Mouse (Mus musculus) embryonic facial prominence, embryonic 12.5 days (tissue): ENCODE data around the gene Ldlrad3. TPM values are rescaled to one million over a fixed set of nuclear protein-coding genes. Genes with fewer than 3 reads are reported as not detected.

Experiments
- ATAC-seq: fragments of 200-750 bp; cut with Nextera tagmentation; 2 replicates; pipeline ENCODE4 v1.8.0; 2017; ENCODE audit not compliant: insufficient number of reproducible peaks, insufficient read depth, low FRiP score, low TSS enrichment
- H3K27ac ChIP-seq: fragments of 300-500 bp; sonication (generic); 2 replicates; pipeline ENCODE4 v1.5.1; 2016; ENCODE audit warnings: mild to moderate bottlenecking
- H3K27me3 ChIP-seq: fragments of 300-500 bp; sonication (generic); 2 replicates; pipeline ENCODE4 v1.6.1; 2016; ENCODE audit warnings: mild to moderate bottlenecking, moderate library complexity
- H3K36me3 ChIP-seq: fragments of 300-500 bp; sonication (generic); 2 replicates; pipeline ENCODE4 v1.6.1; 2016; ENCODE audit warnings: mild to moderate bottlenecking
- H3K4me1 ChIP-seq: fragments of 300-500 bp; sonication (generic); 2 replicates; pipeline ENCODE4 v1.6.1; 2016
- H3K4me2 ChIP-seq: fragments of 300-500 bp; sonication (generic); replicated peaks from 2 replicates; pipeline ENCODE4 v1.6.1; 2016; ENCODE audit warnings: mild to moderate bottlenecking, moderate library complexity
- H3K4me3 ChIP-seq: fragments of 300-500 bp; sonication (generic); 2 replicates; pipeline ENCODE4 v1.5.1; 2016; ENCODE audit warnings: mild to moderate bottlenecking
- H3K9ac ChIP-seq: fragments of 300-500 bp; sonication (generic); 2 replicates; pipeline ENCODE4 v1.6.1; 2016; ENCODE audit warnings: mild to moderate bottlenecking, moderate library complexity
- H3K9me3 ChIP-seq: fragments of 300-500 bp; sonication (generic); 2 replicates; pipeline ENCODE4 v1.6.1; 2016; ENCODE audit warnings: mild to moderate bottlenecking, moderate library complexity
- WGBS: fragments of 180-500 bp; shearing (Covaris S2); methylation state at CpG from one replicate; pipeline ENCODE4 v1.1.7; 2016; 5-methylcytosine and 5-hydroxymethylcytosine counted together
- polyA plus RNA-seq: library from polyadenylated mRNA; unstranded; fragments of >200 nt; fragmentation: Nextera tagmentation; extraction: Ambion mirVana; gene quantifications from 2 replicates; pipeline ENCODE4 v1.2.1, GENCODE M21; 2016

Ldlrad3 gene
- polyA plus RNA-seq, result 55.2 and 55.7 TPM in 2 replicates

DNA sequence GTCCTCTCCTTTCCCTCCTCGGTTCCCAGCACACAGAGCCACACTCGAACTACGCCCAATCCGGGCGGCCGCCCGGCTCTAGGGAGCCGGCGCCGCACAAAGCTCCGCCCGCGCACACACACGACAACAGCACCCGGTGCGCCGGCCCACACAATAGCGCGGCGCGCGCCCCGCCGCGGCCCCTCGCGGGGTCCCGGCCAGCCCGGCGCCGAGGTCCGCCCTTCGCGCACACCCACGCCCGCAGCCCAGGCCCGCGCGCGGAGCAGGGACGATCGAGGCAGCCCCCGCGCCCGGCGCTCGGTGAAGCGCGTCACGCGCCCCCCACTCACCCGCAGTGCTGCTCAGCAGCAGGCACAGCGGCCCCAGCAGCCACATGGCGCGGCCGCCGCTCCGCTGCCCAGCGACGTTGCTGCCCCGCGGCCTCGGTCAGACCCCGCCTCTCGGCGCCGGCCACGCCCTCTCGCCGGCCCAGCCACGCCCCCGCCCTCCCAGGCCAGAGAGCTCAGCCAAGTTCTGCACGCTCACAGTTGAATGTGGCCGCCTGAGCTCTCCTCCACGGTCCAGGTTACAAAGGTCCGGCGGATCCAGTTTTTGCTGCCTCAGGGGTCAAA lies at the start of gene Ldlrad3:
TSS of gene Ldlrad3 (minus strand) at position 435 of the 611 bp plus-strand sequence.
- peak within 1 kb of the TSS; percentile 78 for H3K4me2 ChIP-seq
- under 1% methylated on average over 71 of the region's 77 CpGs for WGBS
- peak within 1 kb of the TSS; percentile 76 for H3K4me3 ChIP-seq
- H3K4me1 ChIP-seq, result peaks cover 23% of the 10 kb centered on the region
- H3K36me3 ChIP-seq, result no peaks in the 10 kb centered on the region
- H3K27ac ChIP-seq, result peak within 1 kb of the TSS; percentile 87
- no peaks in the 10 kb centered on the region for H3K27me3 ChIP-seq
- no peaks in the 10 kb centered on the region for H3K9me3 ChIP-seq
- ATAC-seq, result peak; percentile 95
- peak within 1 kb of the TSS; percentile 80 for H3K9ac ChIP-seq

DNA sequence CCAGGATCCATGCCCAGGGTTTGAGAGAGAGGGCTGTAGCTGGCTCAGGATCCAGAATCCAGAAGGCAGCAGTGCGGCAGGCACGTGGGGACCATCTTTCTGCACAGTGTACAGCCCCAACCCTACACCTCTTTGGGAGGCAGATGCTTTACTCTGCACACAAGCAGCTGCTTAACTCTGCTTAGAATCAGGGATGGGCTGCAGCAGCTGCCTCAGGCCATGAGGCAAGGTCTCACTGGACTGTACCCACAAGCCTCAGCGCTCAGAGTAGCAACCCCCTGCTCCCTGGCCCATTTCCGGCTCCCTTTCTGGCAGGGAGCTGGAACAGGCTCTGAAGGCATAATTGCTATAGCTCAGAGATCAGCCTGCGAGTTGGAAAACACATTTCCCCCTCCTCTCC lies 45.3 kb upstream of the Ldlrad3 start:
- peak; percentile 93 for ATAC-seq
- H3K9ac ChIP-seq, result no peak overlapping the region

DNA sequence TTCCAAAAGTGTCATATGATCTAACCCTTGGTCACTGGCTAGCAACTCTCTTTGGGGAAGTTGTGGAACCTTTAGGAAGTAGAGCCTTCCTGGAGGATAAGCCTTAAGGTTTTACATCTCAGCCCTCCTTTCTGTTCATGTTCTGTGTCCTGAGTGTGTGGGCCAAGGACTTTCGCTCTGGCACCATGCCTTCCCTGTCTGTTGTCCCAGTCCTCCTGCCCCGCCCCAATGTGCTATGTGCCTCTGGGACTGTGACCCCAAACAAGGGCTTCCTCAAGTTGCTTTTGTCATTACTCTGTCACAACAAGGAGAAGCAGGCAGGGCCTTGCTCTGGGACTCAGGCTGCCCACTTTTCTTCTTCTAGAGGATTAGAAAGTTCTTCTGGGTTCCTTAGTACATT lies 42.9 kb upstream of the Ldlrad3 start:
- ATAC-seq, result no peak
- WGBS, result 95% methylated on average over 2 of the region's 2 CpGs

More for the DNA sequence above, 45.3 kb upstream of the Ldlrad3 start:
- no peaks in the 10 kb centered on the region for H3K9me3 ChIP-seq
- H3K4me3 ChIP-seq, result no peak overlapping the region
- H3K4me2 ChIP-seq, result peak overlapping the region; percentile 16
- peaks cover 17% of the 10 kb centered on the region for H3K4me1 ChIP-seq
- H3K27ac ChIP-seq, result peak overlapping the region; percentile 87
- H3K27me3 ChIP-seq, result no peaks in the 10 kb centered on the region
- H3K36me3 ChIP-seq, result no peaks in the 10 kb centered on the region
- WGBS, result 28% methylated on average over 5 of the region's 5 CpGs

DNA sequence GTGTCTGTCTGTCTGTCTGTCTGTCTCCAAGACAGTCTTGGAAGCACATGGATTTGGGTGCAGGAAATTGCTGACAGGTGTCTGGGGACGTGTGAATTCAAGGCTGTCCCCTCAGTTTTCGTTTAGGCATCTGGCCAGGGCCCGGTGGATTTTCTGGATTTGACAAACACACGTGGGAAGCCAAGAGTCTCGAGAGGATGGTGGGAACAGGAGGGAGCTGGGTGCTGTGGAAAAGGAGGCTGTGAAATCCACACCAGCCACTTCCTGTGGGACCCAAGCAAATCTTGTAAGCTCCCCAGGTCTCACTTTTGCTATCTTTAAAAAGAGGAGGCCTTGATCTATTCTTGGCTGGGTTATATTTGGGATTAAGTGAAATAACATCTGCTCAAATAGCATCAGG lies 42.1 kb upstream of the Ldlrad3 start:
- ATAC-seq, result no peak

More for the DNA sequence above, 42.9 kb upstream of the Ldlrad3 start:
- peaks cover 17% of the 10 kb centered on the region for H3K4me1 ChIP-seq
- no peaks in the 10 kb centered on the region for H3K9me3 ChIP-seq
- no peak overlapping the region for H3K4me3 ChIP-seq
- H3K36me3 ChIP-seq, result no peaks in the 10 kb centered on the region
- H3K27ac ChIP-seq, result no peak overlapping the region
- no peak overlapping the region for H3K9ac ChIP-seq
- H3K27me3 ChIP-seq, result no peaks in the 10 kb centered on the region
- no peak overlapping the region for H3K4me2 ChIP-seq

DNA sequence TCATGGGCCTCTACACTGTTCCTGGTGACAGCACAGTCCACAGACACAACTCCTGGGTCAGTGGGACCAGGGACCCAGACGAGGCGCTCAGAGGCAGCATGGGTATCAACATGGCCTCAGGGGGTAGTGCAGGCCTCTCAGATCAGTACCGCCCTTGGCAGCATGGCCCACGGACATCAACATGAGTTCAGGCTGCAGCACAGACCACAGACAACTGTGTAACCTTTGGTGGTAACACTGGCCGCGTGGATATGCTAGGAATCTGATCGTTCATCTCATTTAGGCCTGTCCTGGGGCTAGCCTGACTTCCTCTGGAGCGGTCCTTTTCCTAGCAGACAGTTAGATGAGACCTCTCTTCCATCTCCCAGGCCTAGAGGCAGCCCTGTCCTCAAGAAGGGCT lies 41.7 kb upstream of the Ldlrad3 start:
- Histone ChIP-seq H3K4me1 (peaks cover 17% of the 10 kb centered on the region), H3K9ac (no peak overlapping the region), H3K4me3 (no peak overlapping the region), H3K27ac (no peak overlapping the region), H3K27me3 (no peaks in the 10 kb centered on the region), H3K4me2 (no peak overlapping the region), H3K36me3 (no peaks in the 10 kb centered on the region), H3K9me3 (no peaks in the 10 kb centered on the region)
- ATAC-seq, result no peak
- 79% methylated on average over 8 of the region's 8 CpGs for WGBS

More for the DNA sequence above, 42.1 kb upstream of the Ldlrad3 start:
- no peaks in the 10 kb centered on the region for H3K9me3 ChIP-seq
- 73% methylated on average over 5 of the region's 5 CpGs for WGBS
- H3K4me3 ChIP-seq, result no peak overlapping the region
- no peak overlapping the region for H3K4me2 ChIP-seq
- H3K27ac ChIP-seq, result no peak overlapping the region
- no peaks in the 10 kb centered on the region for H3K36me3 ChIP-seq
- no peak overlapping the region for H3K9ac ChIP-seq
- H3K27me3 ChIP-seq, result no peaks in the 10 kb centered on the region
- peaks cover 17% of the 10 kb centered on the region for H3K4me1 ChIP-seq

DNA sequence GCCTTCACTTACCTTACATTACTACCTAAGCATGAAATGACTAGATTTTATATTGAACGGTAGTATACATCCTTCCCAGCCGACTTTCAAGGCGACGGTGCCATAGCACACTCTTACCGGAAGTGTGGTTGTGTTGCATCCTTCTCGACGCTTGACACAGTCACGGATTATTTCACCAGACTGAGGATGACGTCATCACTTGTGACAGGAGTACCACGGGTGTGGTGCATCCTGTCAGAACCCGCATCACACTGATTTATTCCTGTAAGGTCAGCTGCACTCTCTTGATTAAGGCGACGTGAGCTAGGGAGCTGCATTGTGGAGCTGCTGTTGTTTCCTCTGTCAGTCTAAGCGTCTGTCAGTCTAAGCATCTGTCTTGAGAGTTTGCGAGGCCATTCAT lies 40.1 kb upstream of the Ldlrad3 start:
- Histone ChIP-seq H3K27ac (no peak overlapping the region), H3K4me1 (peaks cover 7% of the 10 kb centered on the region), H3K9ac (no peak overlapping the region), H3K36me3 (no peaks in the 10 kb centered on the region), H3K27me3 (no peaks in the 10 kb centered on the region), H3K9me3 (no peaks in the 10 kb centered on the region), H3K4me2 (no peak overlapping the region), H3K4me3 (no peak overlapping the region)
- 73% methylated on average over 15 of the region's 15 CpGs for WGBS
- no peak for ATAC-seq

DNA sequence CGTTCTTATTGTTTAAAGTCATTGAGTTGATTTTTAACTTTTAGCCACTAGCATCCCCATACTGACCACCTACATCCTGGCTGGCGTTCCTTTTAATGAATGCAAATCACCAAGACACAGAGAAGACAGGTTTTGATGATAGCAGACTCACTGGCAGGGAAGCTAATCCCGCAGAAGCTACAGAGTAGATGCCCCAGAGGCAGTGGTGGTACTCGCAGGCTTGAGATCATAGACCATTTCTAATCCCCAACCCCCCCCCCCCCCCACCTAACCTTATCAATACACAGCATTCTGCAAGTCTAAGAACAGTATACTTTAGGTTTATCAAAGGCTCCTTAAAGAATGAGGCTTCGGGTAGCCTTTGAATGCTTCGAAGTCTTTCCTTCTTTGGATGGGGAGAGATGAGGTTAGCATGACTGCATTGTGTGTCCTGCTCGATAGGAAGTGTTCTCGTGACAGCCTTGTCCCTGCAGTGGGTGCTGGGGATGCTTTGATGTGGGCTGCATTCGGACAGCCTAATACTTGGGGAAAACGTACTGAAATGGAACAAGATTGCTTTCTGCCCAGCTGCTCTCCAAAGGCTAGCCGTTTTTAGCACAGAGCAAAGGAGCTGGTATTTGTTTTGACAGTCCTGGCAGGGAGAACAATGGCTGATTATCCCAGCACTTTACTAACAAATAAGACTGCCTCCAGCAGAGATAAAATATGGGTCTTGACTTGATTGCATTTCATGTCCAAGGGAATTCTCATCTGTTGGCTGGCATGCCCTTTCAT lies 37.4 kb upstream of the Ldlrad3 start:
- H3K36me3 ChIP-seq, result no peaks in the 10 kb centered on the region
- no peak overlapping the region for H3K27ac ChIP-seq
- no peak overlapping the region for H3K4me3 ChIP-seq
- WGBS, result 14% methylated on average over 11 of the region's 11 CpGs
- H3K9me3 ChIP-seq, result no peaks in the 10 kb centered on the region
- H3K9ac ChIP-seq, result no peak overlapping the region
- H3K4me2 ChIP-seq, result no peak overlapping the region
- H3K4me1 ChIP-seq, result no peaks in the 10 kb centered on the region
- H3K27me3 ChIP-seq, result no peaks in the 10 kb centered on the region
- ATAC-seq, result no peak

DNA sequence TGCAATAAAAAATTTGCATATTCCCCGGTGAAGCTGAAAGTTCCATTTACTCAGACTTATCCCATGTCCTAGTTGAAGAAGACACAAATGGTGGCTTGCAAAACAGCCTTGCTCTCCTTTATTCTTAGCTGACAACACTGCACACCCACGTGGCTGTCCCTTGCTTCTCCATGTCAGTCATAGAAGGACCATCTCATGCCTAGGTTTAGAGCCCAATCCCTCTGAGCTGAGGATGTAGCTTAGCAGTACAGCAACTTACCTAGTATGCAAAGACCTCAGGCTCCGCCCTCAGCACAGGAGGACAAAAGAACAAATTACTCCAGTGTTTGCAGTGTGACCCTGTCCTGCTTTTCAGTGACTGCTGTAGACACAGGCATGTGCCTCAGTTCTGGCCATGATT lies 36.6 kb upstream of the Ldlrad3 start:
- Histone ChIP-seq H3K4me1 (no peaks in the 10 kb centered on the region), H3K27ac (no peak overlapping the region), H3K9ac (no peak overlapping the region), H3K4me3 (no peak overlapping the region), H3K4me2 (no peak overlapping the region), H3K9me3 (no peaks in the 10 kb centered on the region), H3K36me3 (no peaks in the 10 kb centered on the region), H3K27me3 (no peaks in the 10 kb centered on the region)
- 67% methylated on average over 3 of the region's 3 CpGs for WGBS
- ATAC-seq, result no peak

DNA sequence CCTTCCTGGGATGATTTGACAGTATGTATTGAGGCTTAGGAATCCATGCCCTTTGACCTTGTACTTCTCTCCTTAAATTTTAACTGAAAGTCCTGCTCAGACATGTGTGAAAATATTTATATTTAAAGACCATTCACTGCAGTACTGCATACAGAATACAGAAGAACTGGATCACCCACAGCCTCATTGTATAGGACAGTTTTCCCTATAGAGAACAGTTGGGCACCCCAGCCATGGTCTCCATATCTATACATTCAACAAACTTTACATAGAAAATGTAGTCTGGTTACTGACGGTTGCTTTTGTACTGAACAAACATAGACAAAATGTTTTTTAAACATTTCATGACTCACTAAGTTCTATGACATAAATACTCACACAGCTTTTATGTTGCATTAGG lies 30.6 kb upstream of the Ldlrad3 start:
- WGBS, result 88% methylated on average over 1 of the region's 1 CpGs
- H3K9me3 ChIP-seq, result no peaks in the 10 kb centered on the region
- ATAC-seq, result no peak

DNA sequence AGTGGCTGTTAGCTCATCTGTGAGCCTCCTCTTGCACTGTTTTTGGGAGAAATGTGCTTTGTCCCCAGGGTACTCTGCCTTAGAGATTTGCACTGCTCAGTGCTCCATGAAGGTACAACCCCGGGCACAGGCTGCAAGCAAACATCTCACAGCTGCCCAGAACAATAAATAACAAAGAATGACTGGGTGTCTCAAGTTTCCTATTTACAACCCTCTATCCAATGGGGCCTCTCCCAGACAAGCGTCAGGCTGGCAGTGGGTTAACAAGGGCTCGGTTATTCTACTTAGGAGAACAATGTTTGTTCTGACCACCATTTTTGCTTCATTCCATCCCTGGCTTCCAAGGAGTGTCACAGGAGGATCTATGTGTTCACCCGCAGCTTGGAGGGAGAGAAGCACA lies 25.9 kb upstream of the Ldlrad3 start:
- Histone ChIP-seq H3K27ac (no peak overlapping the region), H3K36me3 (no peaks in the 10 kb centered on the region), H3K4me1 (peaks cover 5% of the 10 kb centered on the region; the same call in 1 of the 2 replicates), H3K4me3 (no peak overlapping the region), H3K9ac (no peak overlapping the region), H3K27me3 (no peaks in the 10 kb centered on the region), H3K4me2 (no peak overlapping the region), H3K9me3 (no peaks in the 10 kb centered on the region)
- ATAC-seq, result no peak
- WGBS, result 21% methylated on average over 4 of the region's 4 CpGs

More for the DNA sequence above, 30.6 kb upstream of the Ldlrad3 start:
- H3K27me3 ChIP-seq, result no peaks in the 10 kb centered on the region
- no peak overlapping the region for H3K27ac ChIP-seq
- H3K9ac ChIP-seq, result no peak overlapping the region
- peaks cover 5% of the 10 kb centered on the region; the same call in 1 of the 2 replicates for H3K4me1 ChIP-seq
- H3K36me3 ChIP-seq, result no peaks in the 10 kb centered on the region
- H3K4me2 ChIP-seq, result no peak overlapping the region
- H3K4me3 ChIP-seq, result no peak overlapping the region

DNA sequence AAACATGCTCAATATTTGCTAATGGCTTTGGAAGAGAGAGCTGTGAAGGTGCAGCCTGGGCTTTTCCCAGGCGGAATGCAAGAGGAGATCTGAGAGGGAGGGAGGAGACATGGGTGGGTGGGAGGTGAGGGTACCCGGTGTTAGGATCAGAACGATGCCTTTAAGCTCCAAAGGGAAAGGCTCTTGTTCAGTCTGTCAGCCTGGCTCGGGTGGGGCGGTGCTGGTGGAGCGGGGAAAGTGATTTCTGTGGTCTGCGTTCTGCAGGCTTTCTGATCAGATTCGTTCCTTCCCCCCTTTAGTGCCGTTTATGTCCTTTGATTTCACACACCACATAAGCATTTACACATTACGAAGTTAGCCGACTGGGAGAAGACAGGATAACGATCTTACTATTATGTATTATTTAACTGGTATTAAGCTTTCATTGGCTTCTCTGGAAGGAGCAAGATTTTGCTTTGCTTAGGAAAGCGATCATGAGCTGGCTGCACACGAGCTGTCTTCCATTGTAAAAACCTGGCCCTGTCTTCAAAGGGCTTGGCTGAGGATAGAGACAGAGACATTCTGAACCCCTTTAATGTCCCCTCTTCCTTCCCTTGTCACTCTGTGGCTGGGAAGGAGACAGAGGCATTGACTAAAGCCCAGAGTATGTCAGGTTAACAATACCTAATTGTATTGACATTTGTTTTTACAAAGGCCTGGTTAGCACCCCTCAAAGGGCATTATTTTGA lies 19.7 kb upstream of the Ldlrad3 start:
- no peak overlapping the region for H3K4me3 ChIP-seq

More for the DNA sequence above, 19.7 kb upstream of the Ldlrad3 start:
- H3K9me3 ChIP-seq, result no peaks in the 10 kb centered on the region
- ATAC-seq, result no peak
- 7% methylated on average over 14 of the region's 14 CpGs for WGBS
- no peak overlapping the region for H3K9ac ChIP-seq
- H3K36me3 ChIP-seq, result no peaks in the 10 kb centered on the region
- H3K27me3 ChIP-seq, result 0 out of 2 replicates have a peak, but pooled peaks cover 3% of the 10 kb centered on the region
- peak overlapping the region; percentile 38 for H3K4me2 ChIP-seq
- H3K4me1 ChIP-seq, result peaks cover 4% of the 10 kb centered on the region; the same call in 1 of the 2 replicates
- no peak overlapping the region for H3K27ac ChIP-seq
